15 mouse cellular contexts compared by ENCODE assay signal in genomic region chr5:126201535-126201934, GRCm38 (mm10).
DNase-seq lines count a peak whose midpoint lies in the region; ATAC-seq and TF ChIP-seq lines count a peak whose summit lies in the region.
"Had no signal": no experiment of that assay in that cellular context is flagged by ENCODE, and none has a peak within 500 bp of the region (broad histone marks: within the 10 kb centered on the region; RNA-seq: fewer than 3 reads in every experiment).

No protein-coding gene starts in this region.

- no peak overlapping the region for H3K4me2 ChIP-seq in forebrain, postnatal 0 days (ENCODE audit: low read depth)
- H3K4me2 ChIP-seq in forebrain, embryonic 12.5 days, result no peak overlapping the region
- no peak overlapping the region for H3K4me2 ChIP-seq in embryonic facial prominence, embryonic 11.5 days (ENCODE audit: low read depth, low read length)
- H3K4me2 ChIP-seq: forebrain, embryonic 13.5 days; lung, embryonic 14.5 days had no signal

- no peaks in the 10 kb centered on the region for H3K36me3 ChIP-seq in forebrain, postnatal 0 days (ENCODE audit: insufficient read depth)
- H3K36me3 ChIP-seq in forebrain, embryonic 12.5 days (replicated peaks), result no peaks in the 10 kb centered on the region
- no peaks in the 10 kb centered on the region for H3K36me3 ChIP-seq in embryonic facial prominence, embryonic 11.5 days (replicated peaks; ENCODE audit: control insufficient read depth, insufficient read depth, low read depth, low read length)
- H3K36me3 ChIP-seq: heart, embryonic 10.5 days had no signal

- H3K4me3 ChIP-seq in forebrain, postnatal 0 days (ENCODE audit: low read depth, low read length), result no peak overlapping the region
- H3K4me3 ChIP-seq in forebrain, embryonic 12.5 days (replicated peaks), result no peak overlapping the region
- no peak overlapping the region for H3K4me3 ChIP-seq in embryonic facial prominence, embryonic 11.5 days (ENCODE audit: low read depth, low read length)
- H3K4me3 ChIP-seq: forebrain, embryonic 13.5 days; heart, embryonic 10.5 days had no signal

- H3K27me3 ChIP-seq in forebrain, postnatal 0 days (ENCODE audit: insufficient read depth, low read length), result no peaks in the 10 kb centered on the region
- H3K27me3 ChIP-seq in forebrain, embryonic 12.5 days, result no peaks in the 10 kb centered on the region
- no peaks in the 10 kb centered on the region for H3K27me3 ChIP-seq in embryonic facial prominence, embryonic 11.5 days (ENCODE audit: control insufficient read depth, insufficient read depth, low read length)
- H3K27me3 ChIP-seq: forebrain, embryonic 13.5 days had no signal

- ATAC-seq in forebrain, postnatal 0 days, result peak; percentile 32; the same call in 1 of the 2 replicates
- ATAC-seq in forebrain, embryonic 12.5 days (ENCODE audit: low FRiP score), result no peak
- no peak for ATAC-seq in embryonic facial prominence, embryonic 11.5 days (replicated peaks; ENCODE audit: insufficient number of reproducible peaks, low FRiP score, low TSS enrichment, low read depth)
- ATAC-seq: activated CD4-positive, CD25-positive, alpha-beta regulatory T cell, adult 4 months; CD4-positive, CD25-positive, alpha-beta regulatory T cell, adult 4 months; forebrain, embryonic 13.5 days had no signal

- peak; percentile 35 for DNase-seq in forebrain, postnatal 0 days
- DNase-seq in ovary, postnatal 14 days (ENCODE audit: low spot score), result peak; percentile 0
- no peak for DNase-seq in ovary, postnatal 10 days (ENCODE audit: low spot score)
- peak; percentile 17 for DNase-seq in embryonic facial prominence, embryonic 11.5 days (ENCODE audit: low spot score)
- peak; percentile 50 for DNase-seq in retina, postnatal 1 day
- DNase-seq in kidney, postnatal 14 days, result no peak
- DNase-seq in urinary bladder, postnatal 14 days (ENCODE audit: low spot score), result no peak
- DNase-seq: cerebellum, adult 8-10 months; lung, embryonic 14.5 days; thymus, postnatal 14 days had no signal

- 33% methylated on average over 4 of the region's 4 CpGs for WGBS in forebrain, postnatal 0 days
- 34% methylated on average over 4 of the region's 4 CpGs for WGBS in forebrain, embryonic 12.5 days
- WGBS in embryonic facial prominence, embryonic 11.5 days, result 43% methylated on average over 4 of the region's 4 CpGs

- no peaks in the 10 kb centered on the region for H3K4me1 ChIP-seq in forebrain, postnatal 0 days (ENCODE audit: insufficient read depth)
- 0 out of 2 replicates have a peak, but pooled peaks cover 5% of the 10 kb centered on the region for H3K4me1 ChIP-seq in forebrain, embryonic 12.5 days
- H3K4me1 ChIP-seq in embryonic facial prominence, embryonic 11.5 days (ENCODE audit: control insufficient read depth, insufficient read depth, low read length), result no peaks in the 10 kb centered on the region
- H3K4me1 ChIP-seq: forebrain, embryonic 13.5 days had no signal

- H3K9me3 ChIP-seq in forebrain, postnatal 0 days (ENCODE audit: low read length), result no peaks in the 10 kb centered on the region
- H3K9me3 ChIP-seq in forebrain, embryonic 12.5 days, result no peaks in the 10 kb centered on the region
- H3K9me3 ChIP-seq in embryonic facial prominence, embryonic 11.5 days (replicated peaks; ENCODE audit: control insufficient read depth, low read length), result no peaks in the 10 kb centered on the region
- H3K9me3 ChIP-seq: forebrain, embryonic 13.5 days; heart, embryonic 10.5 days had no signal

- peak; percentile 62 for TF ChIP-seq CTCF in forebrain, postnatal 0 days (IDR thresholded peaks at IDR 0.05; ENCODE audit: low read depth)

- H3K27ac ChIP-seq in forebrain, postnatal 0 days (ENCODE audit: low read depth, low read length), result no peak overlapping the region
- no peak overlapping the region for H3K27ac ChIP-seq in forebrain, embryonic 12.5 days
- H3K27ac ChIP-seq in embryonic facial prominence, embryonic 11.5 days (replicated peaks; ENCODE audit: low read depth, low read length), result no peak overlapping the region
- H3K27ac ChIP-seq: forebrain, embryonic 13.5 days; heart, embryonic 10.5 days had no signal

- no peak overlapping the region for H3K9ac ChIP-seq in forebrain, postnatal 0 days
- H3K9ac ChIP-seq in forebrain, embryonic 12.5 days, result no peak overlapping the region
- no peak overlapping the region for H3K9ac ChIP-seq in embryonic facial prominence, embryonic 11.5 days (replicated peaks; ENCODE audit: low read length)
- H3K9ac ChIP-seq: forebrain, embryonic 13.5 days; lung, embryonic 14.5 days had no signal

Comparison
In these comparisons a context has a peak if more than half of its experiments do, and no peak if none do; other contexts are left out.
1. DNase-seq: peak in forebrain, postnatal 0 days (single experiment), ovary, postnatal 14 days (single experiment), embryonic facial prominence, embryonic 11.5 days (single experiment) and retina, postnatal 1 day (single experiment); none in ovary, postnatal 10 days (single experiment), kidney, postnatal 14 days (single experiment) and urinary bladder, postnatal 14 days (single experiment).